Mouse (Mus musculus) hindbrain, embryonic 11.5 days (tissue): ENCODE measurements around the gene Gpr61. TPM values are rescaled to one million over a fixed set of nuclear protein-coding genes. Genes with fewer than 3 reads are reported as not detected.

ENCODE experiments used
- ATAC-seq: fragments of 200-750 bp; cut with Nextera tagmentation; 2 replicates; pipeline ENCODE4 v1.8.0; 2017; ENCODE audit warnings: mild to moderate bottlenecking, moderate TSS enrichment, moderate library complexity; ENCODE audit not compliant: low FRiP score
- DNase-seq: peaks from one replicate; pipeline ENCODE4 v3.0.0-alpha.2; 2015; ENCODE audit warnings: low spot score
- H3K27ac ChIP-seq: fragments of 300-500 bp; sonication (generic); 2 replicates; pipeline ENCODE4 v1.5.1; 2014; ENCODE audit warnings: mild to moderate bottlenecking, low read depth, low read length
- H3K27me3 ChIP-seq: fragments of 300-500 bp; sonication (generic); 2 replicates; pipeline ENCODE4 v1.6.1; 2014; ENCODE audit warnings: mild to moderate bottlenecking, low read length, moderate library complexity, mixed read lengths; ENCODE audit not compliant: control insufficient read depth, insufficient read depth
- H3K36me3 ChIP-seq: fragments of 300-500 bp; sonication (generic); 2 replicates; pipeline ENCODE4 v1.6.1; 2014; ENCODE audit warnings: mild to moderate bottlenecking, low read length, moderate library complexity, mixed read lengths; ENCODE audit not compliant: control insufficient read depth, insufficient read depth
- H3K4me1 ChIP-seq: fragments of 300-500 bp; sonication (generic); replicated peaks from 2 replicates; pipeline ENCODE4 v1.6.1; 2014; ENCODE audit warnings: low read length, mixed read lengths; ENCODE audit not compliant: control insufficient read depth, insufficient read depth
- H3K4me2 ChIP-seq: fragments of 300-500 bp; sonication (generic); replicated peaks from 2 replicates; pipeline ENCODE4 v1.6.1; 2014; ENCODE audit warnings: mild to moderate bottlenecking, low read depth, low read length
- H3K4me3 ChIP-seq: fragments of 300-500 bp; sonication (generic); 2 replicates; pipeline ENCODE4 v1.5.1; 2014; ENCODE audit warnings: low read depth, low read length
- H3K9ac ChIP-seq: fragments of 300-500 bp; sonication (generic); 2 replicates; pipeline ENCODE4 v1.6.1; 2014; ENCODE audit warnings: low read depth, low read length
- H3K9me3 ChIP-seq: fragments of 300-500 bp; sonication (generic); 2 replicates; pipeline ENCODE4 v1.6.1; 2016; ENCODE audit warnings: low read length; ENCODE audit not compliant: control insufficient read depth
- WGBS: fragments of 180-500 bp; shearing (Covaris S2); extraction: QIAGEN DNeasy Blood & Tissue Kit; methylation state at CpG from one replicate; pipeline ENCODE4 v1.1.7; 2014; 5-methylcytosine and 5-hydroxymethylcytosine counted together
- polyA plus RNA-seq: library from polyadenylated mRNA; unstranded; fragments of >200 nt; fragmentation: Nextera tagmentation; extraction: Ambion mirVana; gene quantifications from 2 replicates; pipeline ENCODE4 v1.2.1, GENCODE M21; 2014

The Gpr61 gene
- polyA plus RNA-seq, 1 experiment from 2014 or later: 0.34 TPM

DNA sequence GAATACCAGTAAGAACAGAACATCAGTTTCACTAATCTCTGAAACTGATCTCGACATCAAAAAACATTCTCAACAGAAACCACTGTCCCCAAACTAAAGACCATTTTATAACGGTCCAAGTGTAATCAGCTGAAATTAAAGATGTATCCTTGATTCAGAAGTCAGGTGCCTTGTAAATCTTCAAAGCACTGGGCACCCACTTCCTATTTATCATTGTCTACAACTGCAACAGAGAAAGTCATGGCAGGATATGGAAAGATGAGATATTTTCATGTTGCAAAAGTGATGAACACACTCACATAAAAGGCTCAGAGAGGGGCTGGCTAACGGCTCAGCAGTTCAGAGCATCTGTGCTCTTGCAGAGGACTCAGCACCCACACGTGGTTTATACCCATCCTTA, 13.9 kb downstream of the Gpr61 start:
- Histone ChIP-seq H3K36me3 (no peaks in the 10 kb centered on the region), H3K4me1 (no peaks in the 10 kb centered on the region), H3K27ac (no peak overlapping the region)

DNA sequence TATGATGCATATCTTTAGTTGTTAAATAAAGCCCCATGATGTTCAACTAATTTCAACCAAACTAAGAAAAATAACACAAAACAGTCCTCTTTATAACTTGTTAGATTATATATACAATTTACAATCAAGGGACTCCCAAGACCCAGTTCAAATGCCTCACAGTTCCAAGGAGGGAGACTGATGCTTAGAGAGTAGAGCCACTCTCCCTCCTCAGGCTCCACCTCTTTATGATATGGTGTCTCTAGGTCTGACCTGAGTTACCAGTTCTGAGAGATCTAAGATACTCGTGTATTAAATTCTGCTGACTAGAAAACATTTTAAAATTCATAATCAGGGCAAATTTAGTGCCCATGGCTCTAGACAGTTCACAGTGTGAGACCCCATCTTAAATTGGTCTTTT, 15.6 kb downstream of the Gpr61 start:
- no peaks in the 10 kb centered on the region for H3K9me3 ChIP-seq
- H3K36me3 ChIP-seq: no peaks in the 10 kb centered on the region
- no peak for ATAC-seq
- no peak overlapping the region for H3K27ac ChIP-seq
- no peak overlapping the region for H3K9ac ChIP-seq
- no peak for DNase-seq
- WGBS: 86% methylated on average over 1 of the region's 1 CpGs
- H3K4me3 ChIP-seq: no peak overlapping the region
- no peaks in the 10 kb centered on the region for H3K27me3 ChIP-seq
- H3K4me2 ChIP-seq: no peak overlapping the region
- no peaks in the 10 kb centered on the region for H3K4me1 ChIP-seq

More for the DNA sequence above, 13.9 kb downstream of the Gpr61 start:
- Histone ChIP-seq H3K9me3 (no peaks in the 10 kb centered on the region), H3K9ac (no peak overlapping the region), H3K4me3 (no peak overlapping the region), H3K27me3 (no peaks in the 10 kb centered on the region), H3K4me2 (no peak overlapping the region)
- ATAC-seq: no peak
- WGBS: 86% methylated on average over 4 of the region's 4 CpGs
- DNase-seq: no peak

DNA sequence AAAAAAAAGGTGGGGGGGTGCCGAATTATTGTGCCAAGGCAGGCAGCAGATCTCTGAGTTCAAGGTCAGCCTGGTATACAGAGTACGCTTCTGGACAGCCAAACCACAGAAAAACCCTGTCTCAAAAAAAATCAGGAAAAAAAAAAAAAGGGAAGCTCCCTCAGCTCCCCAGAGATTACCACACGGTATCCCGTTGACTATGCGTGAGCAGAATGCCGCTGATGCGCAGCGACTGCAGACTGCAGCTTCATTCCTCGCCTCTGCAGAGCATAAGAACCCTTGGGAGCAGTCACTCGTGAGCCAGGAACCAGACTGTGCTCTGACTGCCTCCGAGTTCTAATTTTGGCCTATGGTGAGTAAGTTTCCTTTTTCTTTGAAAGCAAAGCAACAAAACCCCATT, 20.0 kb downstream of the Gpr61 start:
- 76% methylated on average over 11 of the region's 11 CpGs for WGBS
- no peaks in the 10 kb centered on the region for H3K27me3 ChIP-seq
- ATAC-seq (no peak), DNase-seq (peak; percentile 13)
- H3K27ac ChIP-seq: no peak overlapping the region
- no peak overlapping the region for H3K4me3 ChIP-seq
- no peaks in the 10 kb centered on the region for H3K36me3 ChIP-seq
- H3K4me1 ChIP-seq: no peaks in the 10 kb centered on the region; the same call in 1 of the 2 replicates
- no peak overlapping the region for H3K4me2 ChIP-seq
- H3K9me3 ChIP-seq: no peaks in the 10 kb centered on the region
- no peak overlapping the region for H3K9ac ChIP-seq

DNA sequence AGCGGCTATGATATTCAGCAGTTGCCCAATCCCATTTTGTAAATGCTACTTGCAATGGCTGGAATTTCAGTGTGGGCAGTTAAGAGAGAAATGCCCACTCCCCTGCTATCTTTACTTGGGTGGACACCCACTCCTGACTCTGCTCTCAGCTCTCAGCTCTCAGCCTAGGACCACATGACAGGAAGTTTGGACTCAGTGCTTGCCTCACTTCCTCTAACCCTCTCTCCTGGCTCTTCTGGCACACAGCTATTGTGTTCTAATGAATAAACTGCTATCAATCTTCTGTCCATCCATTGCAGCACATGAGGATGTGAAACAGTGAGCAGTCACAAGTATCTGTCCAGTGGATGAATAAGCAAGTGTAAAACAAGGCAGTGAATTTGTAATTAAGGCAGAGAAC, 22.2 kb downstream of the Gpr61 start:
- Histone ChIP-seq H3K27me3 (no peaks in the 10 kb centered on the region), H3K4me1 (no peaks in the 10 kb centered on the region; the same call in 1 of the 2 replicates), H3K4me3 (no peak overlapping the region), H3K36me3 (no peaks in the 10 kb centered on the region), H3K9me3 (no peaks in the 10 kb centered on the region), H3K9ac (no peak overlapping the region), H3K4me2 (no peak overlapping the region), H3K27ac (no peak overlapping the region)
- WGBS: 89% methylated on average over 1 of the region's 1 CpGs
- ATAC-seq (no peak), DNase-seq (no peak)

DNA sequence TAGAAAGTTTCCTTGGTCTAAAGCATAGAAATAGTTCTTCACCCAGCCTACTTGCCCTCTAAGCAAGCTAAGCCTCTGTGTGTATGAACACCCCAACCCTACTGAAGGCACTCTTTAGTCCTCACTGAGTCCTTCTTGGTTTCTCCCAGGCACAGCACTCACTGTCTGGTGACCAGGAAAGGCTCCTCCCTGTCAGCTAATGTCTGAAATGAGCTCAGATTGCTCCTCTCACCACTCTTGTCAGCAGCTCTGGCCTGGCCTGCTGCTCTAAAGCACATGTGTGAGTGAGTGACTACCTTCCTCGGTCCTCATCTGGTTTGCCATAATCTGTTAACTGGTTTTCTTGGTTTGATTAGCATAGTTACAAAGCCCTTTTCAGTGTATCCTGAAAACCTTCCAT, 22.9 kb downstream of the Gpr61 start:
- Histone ChIP-seq H3K9me3 (no peaks in the 10 kb centered on the region), H3K9ac (no peak overlapping the region), H3K4me1 (no peaks in the 10 kb centered on the region; the same call in 1 of the 2 replicates), H3K4me2 (no peak overlapping the region), H3K27me3 (no peaks in the 10 kb centered on the region), H3K36me3 (no peaks in the 10 kb centered on the region), H3K4me3 (no peak overlapping the region), H3K27ac (no peak overlapping the region)
- WGBS: 92% methylated on average over 1 of the region's 1 CpGs
- ATAC-seq (no peak), DNase-seq (no peak)

DNA sequence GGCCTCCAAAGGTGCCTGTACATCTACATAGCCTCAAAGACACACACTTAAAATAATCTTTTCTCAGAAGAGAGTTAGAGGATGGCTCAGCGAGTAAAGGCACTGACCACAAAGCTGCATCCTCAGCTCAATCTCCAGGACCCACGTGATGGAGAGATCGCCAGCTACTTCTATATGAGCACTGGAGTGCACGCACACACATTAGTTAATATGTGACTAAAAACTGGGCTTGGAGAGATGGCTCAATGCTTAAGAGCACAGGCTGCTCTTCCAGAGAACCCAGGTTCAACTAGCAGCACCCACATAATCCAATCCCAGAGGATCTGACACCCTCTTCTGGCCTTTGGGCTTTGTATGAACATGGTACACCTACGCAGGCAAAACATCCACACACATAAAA, 23.5 kb downstream of the Gpr61 start:
- no peak overlapping the region for H3K9ac ChIP-seq
- WGBS: 87% methylated on average over 5 of the region's 5 CpGs
- no peak for ATAC-seq
- DNase-seq: no peak
- no peak overlapping the region for H3K4me3 ChIP-seq
- no peaks in the 10 kb centered on the region for H3K36me3 ChIP-seq
- H3K4me2 ChIP-seq: no peak overlapping the region
- no peaks in the 10 kb centered on the region; the same call in 1 of the 2 replicates for H3K4me1 ChIP-seq
- H3K27me3 ChIP-seq: no peaks in the 10 kb centered on the region
- no peaks in the 10 kb centered on the region for H3K9me3 ChIP-seq
- H3K27ac ChIP-seq: no peak overlapping the region

DNA sequence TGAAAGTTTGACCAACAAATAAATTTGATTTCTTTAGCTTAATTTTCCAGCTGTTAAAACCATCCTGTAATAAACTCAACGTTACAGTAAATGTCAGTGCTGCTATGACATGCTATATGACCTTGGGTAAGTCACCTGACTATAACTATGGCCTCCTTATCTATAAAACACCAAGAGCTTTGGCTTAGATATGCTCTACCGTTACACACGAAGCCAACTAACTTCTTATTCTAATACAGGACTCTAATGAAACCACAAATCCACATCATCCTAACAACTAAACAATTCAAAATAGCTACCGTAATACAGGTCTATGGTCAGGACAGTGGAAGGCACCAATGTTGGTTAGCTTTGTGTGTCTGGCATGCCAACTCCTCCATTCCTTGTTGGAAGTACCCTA, 24.9 kb downstream of the Gpr61 start:
- Histone ChIP-seq H3K9ac (no peak overlapping the region), H3K4me3 (no peak overlapping the region), H3K4me2 (no peak overlapping the region), H3K9me3 (no peaks in the 10 kb centered on the region), H3K27me3 (no peaks in the 10 kb centered on the region), H3K27ac (no peak overlapping the region), H3K36me3 (no peaks in the 10 kb centered on the region), H3K4me1 (no peaks in the 10 kb centered on the region; the same call in 1 of the 2 replicates)
- DNase-seq (no peak), ATAC-seq (no peak)
- 90% methylated on average over 4 of the region's 4 CpGs for WGBS

DNA sequence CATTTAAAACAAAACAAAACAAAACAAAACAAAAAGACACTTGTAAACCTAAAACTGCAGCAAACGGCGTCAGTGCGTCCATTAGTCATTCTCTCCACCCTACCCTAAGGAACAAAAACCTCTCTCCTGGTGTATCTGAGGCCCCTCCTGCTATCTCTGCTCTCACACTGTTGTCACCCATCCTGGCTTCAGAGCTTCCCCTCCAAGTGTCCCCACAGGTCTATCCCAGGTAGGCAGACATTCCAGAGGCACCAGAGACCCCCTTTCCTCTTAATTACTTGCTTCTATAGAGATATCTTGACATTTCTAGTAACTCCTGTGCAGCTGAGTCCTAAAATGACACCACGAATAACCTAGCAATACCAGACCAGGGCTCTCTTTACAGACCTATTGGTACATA, 25.3 kb downstream of the Gpr61 start:
- WGBS: 87% methylated on average over 4 of the region's 4 CpGs
- Histone ChIP-seq H3K27me3 (no peaks in the 10 kb centered on the region), H3K36me3 (no peaks in the 10 kb centered on the region), H3K9ac (no peak overlapping the region), H3K27ac (no peak overlapping the region), H3K9me3 (no peaks in the 10 kb centered on the region), H3K4me1 (no peaks in the 10 kb centered on the region; the same call in 1 of the 2 replicates), H3K4me3 (no peak overlapping the region), H3K4me2 (no peak overlapping the region)
- no peak for DNase-seq
- no peak for ATAC-seq

DNA sequence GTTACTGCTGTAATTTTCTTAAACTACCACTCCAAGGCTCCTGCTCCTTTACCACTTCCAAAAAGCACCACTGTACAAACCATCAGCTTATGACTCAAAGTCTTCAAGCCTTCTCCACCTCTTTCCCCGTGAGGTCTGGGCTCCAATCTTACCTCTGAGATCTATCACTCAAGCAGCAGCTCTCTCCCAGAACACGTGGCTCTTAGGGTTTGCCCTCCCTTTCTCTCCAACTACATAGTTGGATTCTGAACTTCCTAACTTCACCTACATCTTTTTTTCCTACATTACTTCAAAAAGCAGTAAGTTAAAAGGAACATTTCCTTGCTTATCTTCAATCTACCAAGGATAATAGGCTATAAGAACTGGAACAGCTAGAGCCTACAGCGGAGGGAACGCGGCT, 26.2 kb downstream of the Gpr61 start:
- Histone ChIP-seq H3K9me3 (no peaks in the 10 kb centered on the region), H3K36me3 (no peaks in the 10 kb centered on the region), H3K27ac (no peak overlapping the region), H3K4me2 (no peak overlapping the region), H3K4me3 (no peak overlapping the region), H3K9ac (no peak overlapping the region), H3K4me1 (no peaks in the 10 kb centered on the region; the same call in 1 of the 2 replicates), H3K27me3 (no peaks in the 10 kb centered on the region)
- ATAC-seq (no peak), DNase-seq (no peak)
- WGBS: 85% methylated on average over 5 of the region's 5 CpGs
